Mouse (Mus musculus) CH12.LX (cell line): Measurements from ENCODE around the gene Nprl3.
A peak's percentile ranks its signal among the peaks of the same experiment; 100 is the strongest.

Source experiments
- BHLHE40 ChIP-seq: IDR thresholded peaks from 2 replicates; pipeline ENCODE4 v1.6.1; 2011; ENCODE audit warnings: mild to moderate bottlenecking, low read depth, low read length, improper control_type of control experiment
- CTCF ChIP-seq, 2 experiments: IDR thresholded peaks in 1 of 2; conservative IDR thresholded peaks in 1 of 2; 2 replicates each; pipeline ENCODE4 v1.5.1; 2011 to 2012; ENCODE audit warnings: low read depth in 2 of 2, low read length in 2 of 2, improper control_type of control experiment in 1 of 2, inconsistent platforms in 1 of 2, mild to moderate bottlenecking in 1 of 2, moderate library complexity in 1 of 2
- E2F4 ChIP-seq: IDR thresholded peaks from 2 replicates; pipeline ENCODE4 v1.6.1; 2011; ENCODE audit warnings: low read depth, low read length, improper control_type of control experiment; ENCODE audit not compliant: insufficient replicate concordance
- EP300 ChIP-seq: IDR thresholded peaks from 2 replicates; pipeline ENCODE4 v1.6.1; 2011; ENCODE audit warnings: low read length, improper control_type of control experiment
- IRF4 ChIP-seq: IDR thresholded peaks from 2 replicates; pipeline ENCODE4 v1.6.1; 2014; ENCODE audit warnings: low read depth, mild to moderate bottlenecking, inconsistent platforms, low read length, improper control_type of control experiment
- MAFK ChIP-seq: IDR thresholded peaks from 2 replicates; pipeline ENCODE4 v1.6.1; 2011; ENCODE audit warnings: low read length, improper control_type of control experiment; ENCODE audit not compliant: insufficient replicate concordance
- MEF2A ChIP-seq: IDR thresholded peaks from 2 replicates; pipeline ENCODE4 v1.6.1; 2014; ENCODE audit warnings: low read depth, mild to moderate bottlenecking, inconsistent platforms, low read length, improper control_type of control experiment, borderline replicate concordance
- MXI1 ChIP-seq: IDR thresholded peaks from 2 replicates; pipeline ENCODE4 v1.6.1; 2011; ENCODE audit warnings: mild to moderate bottlenecking, low read depth, low read length, improper control_type of control experiment
- POLR2A ChIP-seq: IDR thresholded peaks from 2 replicates; pipeline ENCODE4 v1.6.1; 2011; ENCODE audit warnings: low read depth, mild to moderate bottlenecking, improper control_type of control experiment, low read length
- POLR2AphosphoS2 ChIP-seq: IDR thresholded peaks from 2 replicates; pipeline ENCODE4 v1.6.1; 2011; ENCODE audit warnings: low read depth, low read length, improper control_type of control experiment
- RCOR1 ChIP-seq: conservative IDR thresholded peaks from 2 replicates; pipeline ENCODE4 v1.6.1; 2012; ENCODE audit warnings: low read depth, mild to moderate bottlenecking, inconsistent platforms, low read length, improper control_type of control experiment
- TBP ChIP-seq: conservative IDR thresholded peaks from 2 replicates; pipeline ENCODE4 v1.6.1; 2011; ENCODE audit warnings: low read depth, low read length, improper control_type of control experiment
- UBTF ChIP-seq: IDR thresholded peaks from 2 replicates; pipeline ENCODE4 v1.6.1; 2012; ENCODE audit warnings: low read depth, mild to moderate bottlenecking, inconsistent platforms, low read length, improper control_type of control experiment, moderate library complexity
- USF1 ChIP-seq: IDR thresholded peaks from 2 replicates; pipeline ENCODE4 v1.6.1; 2014; ENCODE audit warnings: low read depth, mild to moderate bottlenecking, inconsistent platforms, low read length, improper control_type of control experiment

GRCm38 (mm10) chr11:32181973-32182868, 85.3 kb downstream of the Nprl3 start:
- TF ChIP-seq POLR2AphosphoS2 = no peak
- TF ChIP-seq CTCF (conservative IDR thresholded peaks at IDR 0.05 in 1 of 2, IDR thresholded peaks at IDR 0.05 in 1 of 2; ENCODE audit: low read depth in 2 of 2, low read length in 2 of 2) = peak; percentile 95 to 98
- TF ChIP-seq POLR2A = no peak
- no peak for TF ChIP-seq BHLHE40
- TF ChIP-seq MAFK = no peak
- no peak for TF ChIP-seq EP300
- no peak for TF ChIP-seq MXI1
- no peak for TF ChIP-seq USF1
- TF ChIP-seq TBP = no peak
- TF ChIP-seq MEF2A = no peak
- no peak for TF ChIP-seq UBTF
- TF ChIP-seq RCOR1 = no peak
- no peak for TF ChIP-seq E2F4
- no peak for TF ChIP-seq IRF4
